9 mouse cellular contexts compared by ENCODE assay signal in genomic region chr5:112718655-112719306, GRCm38 (mm10).
DNase-seq lines count a peak whose midpoint lies in the region; ATAC-seq and TF ChIP-seq lines count a peak whose summit lies in the region.
"Had no signal": no experiment of that assay in that cellular context is flagged by ENCODE, and none has a peak within 500 bp of the region (broad histone marks: within the 10 kb centered on the region; RNA-seq: fewer than 3 reads in every experiment).

No protein-coding gene starts in this region.

- H3K36me3 ChIP-seq in liver, embryonic 14.5 days (replicated peaks; ENCODE audit: control insufficient read depth, insufficient read depth, low read depth), result no peaks in the 10 kb centered on the region
- H3K36me3 ChIP-seq in neural tube, embryonic 14.5 days (ENCODE audit: control insufficient read depth, insufficient read depth, low read length), result no peaks in the 10 kb centered on the region

- H3K27me3 ChIP-seq in liver, embryonic 14.5 days (ENCODE audit: control insufficient read depth, insufficient read depth, low read length), result no peaks in the 10 kb centered on the region
- no peaks in the 10 kb centered on the region for H3K27me3 ChIP-seq in neural tube, embryonic 14.5 days (ENCODE audit: control insufficient read depth, insufficient read depth, low read length)

- no peak overlapping the region for H3K27ac ChIP-seq in liver, embryonic 14.5 days
- H3K27ac ChIP-seq in neural tube, embryonic 14.5 days (ENCODE audit: low read depth, low read length), result no peak overlapping the region; the same call in 1 of the 2 replicates
- H3K27ac ChIP-seq: macrophage had no signal

- TF ChIP-seq EP300 in liver, embryonic 14.5 days (IDR thresholded peaks at IDR 0.05; ENCODE audit: low read depth), result no peak

- peak; percentile 97 for ATAC-seq in common myeloid progenitor, adult 5-6 weeks (replicated peaks; ENCODE audit: low read depth, poor library complexity, severe bottlenecking)
- ATAC-seq in hematopoietic stem cell, adult 5-6 weeks (replicated peaks in 1 of 2; ENCODE audit: insufficient read depth in 1 of 2, low FRiP score in 2 of 2, low TSS enrichment in 1 of 2, low read depth in 1 of 2, poor library complexity in 2 of 2, severe bottlenecking in 2 of 2), result peak; percentile 56 to 68
- ATAC-seq in liver, embryonic 14.5 days (ENCODE audit: insufficient read depth), result no peak
- ATAC-seq in neural tube, embryonic 14.5 days (ENCODE audit: low read depth), result peak; percentile 60; the same call in 1 of the 2 replicates
- ATAC-seq in activated CD4-positive, CD25-positive, alpha-beta regulatory T cell, adult 4 months, result no peak
- no peak for ATAC-seq in frontal cortex, adult (ENCODE audit: low TSS enrichment)

- H3K4me2 ChIP-seq in liver, embryonic 14.5 days (ENCODE audit: low read depth), result no peak overlapping the region
- H3K4me2 ChIP-seq in neural tube, embryonic 14.5 days (ENCODE audit: low read depth, low read length), result no peak overlapping the region

- DNase-seq in right cerebral cortex, postnatal 4 days, result peak; percentile 68
- no peak for DNase-seq in right cerebral cortex, adult 18-20 months
- peak in 2 of 3 experiments; percentile 4 to 13 for DNase-seq in liver, embryonic 14.5 days (ENCODE audit: low read depth in 3 of 3, low spot score in 3 of 3)

- H3K4me1 ChIP-seq in liver, embryonic 14.5 days (replicated peaks; ENCODE audit: control insufficient read depth in 2 of 2, insufficient read depth in 2 of 2, low read length in 1 of 2), result no peaks in the 10 kb centered on the region
- H3K4me1 ChIP-seq in neural tube, embryonic 14.5 days (ENCODE audit: control insufficient read depth, insufficient read depth, low read length), result peaks cover 12% of the 10 kb centered on the region

- H3K9ac ChIP-seq in liver, embryonic 14.5 days (replicated peaks), result no peak overlapping the region
- no peak overlapping the region for H3K9ac ChIP-seq in neural tube, embryonic 14.5 days (replicated peaks; ENCODE audit: low read depth, low read length)

- WGBS in liver, embryonic 14.5 days (ENCODE audit: insufficient replicate concordance), result 40% methylated on average over 12 of the region's 12 CpGs
- 26% methylated on average over 12 of the region's 12 CpGs for WGBS in neural tube, embryonic 14.5 days

- H3K9me3 ChIP-seq in liver, embryonic 14.5 days (ENCODE audit: control insufficient read depth, low read length), result no peaks in the 10 kb centered on the region
- no peaks in the 10 kb centered on the region for H3K9me3 ChIP-seq in neural tube, embryonic 14.5 days (ENCODE audit: control insufficient read depth, low read length)

- no peak for TF ChIP-seq CTCF in liver, embryonic 14.5 days (IDR thresholded peaks at IDR 0.05; ENCODE audit: low read depth)

- no peak overlapping the region for H3K4me3 ChIP-seq in liver, embryonic 14.5 days (ENCODE audit: insufficient read depth in 1 of 2, low read depth in 2 of 2, low read length in 2 of 2)
- no peak overlapping the region for H3K4me3 ChIP-seq in neural tube, embryonic 14.5 days (ENCODE audit: low read depth, low read length)

Comparison
In these comparisons a context has a peak if more than half of its experiments do, and no peak if none do; other contexts are left out.
1. ATAC-seq: peak in common myeloid progenitor, adult 5-6 weeks (single experiment), hematopoietic stem cell, adult 5-6 weeks (2 of 2) and neural tube, embryonic 14.5 days (single experiment); none in liver, embryonic 14.5 days (single experiment), activated CD4-positive, CD25-positive, alpha-beta regulatory T cell, adult 4 months (single experiment) and frontal cortex, adult (single experiment).